Mouse (Mus musculus) stomach, postnatal 0 days (tissue): ENCODE results near the gene Ncoa4. TPM values are rescaled to one million over a fixed set of nuclear protein-coding genes. Genes with fewer than 3 reads are reported as not detected.
"Not testable (repeated sequence)": the region's sequence is repeated elsewhere in the genome, so short reads cannot be mapped to it uniquely, and the experiment has no call there.

Experiments
- ATAC-seq: fragments of 200-750 bp; cut with Nextera tagmentation; 2 replicates; pipeline ENCODE4 v1.8.0; 2017; ENCODE audit not compliant: low FRiP score, low TSS enrichment
- DNase-seq: peaks from one replicate; pipeline ENCODE4 v3.0.0-alpha.2; 2016; ENCODE audit warnings: low spot score
- H3K27ac ChIP-seq: fragments of 300-500 bp; sonication (generic); replicated peaks from 2 replicates; pipeline ENCODE4 v1.5.1; 2014; ENCODE audit warnings: mild to moderate bottlenecking, control low read depth
- H3K27me3 ChIP-seq: fragments of 300-500 bp; sonication (generic); 2 replicates; pipeline ENCODE4 v1.6.1; 2014; ENCODE audit warnings: low read length; ENCODE audit not compliant: control insufficient read depth, insufficient read depth
- H3K36me3 ChIP-seq: fragments of 300-500 bp; sonication (generic); 2 replicates; pipeline ENCODE4 v1.6.1; 2014; ENCODE audit warnings: low read length, mixed read lengths; ENCODE audit not compliant: control insufficient read depth, insufficient read depth
- H3K4me1 ChIP-seq: fragments of 300-500 bp; sonication (generic); replicated peaks from 2 replicates; pipeline ENCODE4 v1.6.1; 2014; ENCODE audit warnings: antibody characterized with exemption; ENCODE audit not compliant: control insufficient read depth, insufficient read depth
- H3K4me2 ChIP-seq: fragments of 300-500 bp; sonication (generic); replicated peaks from 2 replicates; pipeline ENCODE4 v1.6.1; 2014; ENCODE audit warnings: low read depth, mild to moderate bottlenecking, control low read depth, moderate library complexity
- H3K4me3 ChIP-seq: fragments of 300-500 bp; sonication (generic); 2 replicates; pipeline ENCODE4 v1.5.1; 2014; ENCODE audit warnings: low read depth, low read length, control low read depth
- H3K9ac ChIP-seq: fragments of 300-500 bp; sonication (generic); 2 replicates; pipeline ENCODE4 v1.6.1; 2014; ENCODE audit warnings: mild to moderate bottlenecking, low read length, control low read depth, mixed read lengths
- H3K9me3 ChIP-seq: fragments of 300-500 bp; sonication (generic); 2 replicates; pipeline ENCODE4 v1.6.1; 2016; ENCODE audit warnings: low read length; ENCODE audit not compliant: control insufficient read depth
- CTCF ChIP-seq: IDR thresholded peaks from 2 replicates; pipeline ENCODE4 v1.5.1; 2016; ENCODE audit warnings: antibody characterized with exemption, low read depth, mild to moderate bottlenecking, moderate library complexity
- EP300 ChIP-seq: optimal IDR thresholded peaks from 2 replicates; pipeline ENCODE3; 2016; ENCODE audit warnings: antibody characterized with exemption
- WGBS: fragments of 180-500 bp; shearing (Covaris S2); extraction: QIAGEN DNeasy Blood & Tissue Kit; methylation state at CpG from one replicate; pipeline ENCODE4 v1.1.7; 2014; 5-methylcytosine and 5-hydroxymethylcytosine counted together
- polyA plus RNA-seq: library from polyadenylated mRNA; unstranded; fragments of >200 nt; fragmentation: Nextera tagmentation; extraction: Ambion mirVana; gene quantifications from 2 replicates; pipeline ENCODE4 v1.2.1, GENCODE M21; 2015

Gene Ncoa4
- polyA plus RNA-seq, 1 experiment from 2014 or later, result 100 TPM

GRCm38 (mm10) chr14:32128409-32128808, 31.3 kb upstream of the Ncoa4 start:
- Histone ChIP-seq H3K9me3 (no peaks in the 10 kb centered on the region), H3K9ac (no peak overlapping the region), H3K36me3 (no peaks in the 10 kb centered on the region), H3K27me3 (no peaks in the 10 kb centered on the region; the same call in 1 of the 2 replicates), H3K27ac (no peak overlapping the region), H3K4me3 (no peak overlapping the region), H3K4me1 (no peaks in the 10 kb centered on the region), H3K4me2 (no peak overlapping the region)
- ATAC-seq (no peak), DNase-seq (no peak)
- TF ChIP-seq EP300 (no peak), CTCF (0 out of 2 replicates have a peak, but pooled peaks have one; percentile 21)
- 76% methylated on average over 5 of the region's 5 CpGs for WGBS

- no peak overlapping the region for H3K4me3 ChIP-seq
- H3K27me3 ChIP-seq, result no peaks in the 10 kb centered on the region
- H3K27ac ChIP-seq, result no peak overlapping the region
- no peaks in the 10 kb centered on the region for H3K36me3 ChIP-seq
- DNase-seq (no peak), ATAC-seq (no peak)
- no peak overlapping the region for H3K9ac ChIP-seq
- TF ChIP-seq EP300 (no peak), CTCF (no peak)
- no peaks in the 10 kb centered on the region for H3K9me3 ChIP-seq
- no peaks in the 10 kb centered on the region for H3K4me1 ChIP-seq
- no peak overlapping the region for H3K4me2 ChIP-seq
- 31% methylated on average over 4 of the region's 4 CpGs for WGBS
These were observed 27.8 kb upstream of the Ncoa4 start for GRCm38 (mm10) chr14:32131836-32132235.

GRCm38 (mm10) chr14:32134293-32134692, 25.4 kb upstream of the Ncoa4 start:
- DNase-seq (no peak), ATAC-seq (no peak)
- H3K9me3 ChIP-seq, result no peaks in the 10 kb centered on the region
- H3K4me1 ChIP-seq, result no peaks in the 10 kb centered on the region
- no peak overlapping the region for H3K4me3 ChIP-seq
- no peak overlapping the region for H3K27ac ChIP-seq
- H3K36me3 ChIP-seq, result no peaks in the 10 kb centered on the region
- WGBS, result 15% methylated on average over 2 of the region's 2 CpGs
- no peak for TF ChIP-seq CTCF
- no peak for TF ChIP-seq EP300
- no peak overlapping the region for H3K4me2 ChIP-seq
- no peak overlapping the region for H3K9ac ChIP-seq
- H3K27me3 ChIP-seq, result no peaks in the 10 kb centered on the region

- WGBS, result 59% methylated on average over 3 of the region's 3 CpGs
- ATAC-seq, H3K4me3 ChIP-seq, DNase-seq, H3K9me3 ChIP-seq, H3K9ac ChIP-seq, H3K36me3 ChIP-seq, H3K4me2 ChIP-seq, H3K4me1 ChIP-seq, H3K27ac ChIP-seq, H3K27me3 ChIP-seq: not testable (repeated sequence)
These were observed 23.2 kb upstream of the Ncoa4 start for GRCm38 (mm10) chr14:32136467-32136866.

GRCm38 (mm10) chr14:32140359-32140965, 19.2 kb upstream of the Ncoa4 start:
- H3K9ac ChIP-seq, result no peak overlapping the region
- no peak overlapping the region for H3K4me2 ChIP-seq
- ATAC-seq (no peak), DNase-seq (no peak)
- H3K9me3 ChIP-seq, result no peaks in the 10 kb centered on the region
- H3K36me3 ChIP-seq, result no peaks in the 10 kb centered on the region
- H3K4me1 ChIP-seq, result no peaks in the 10 kb centered on the region
- no peaks in the 10 kb centered on the region for H3K27me3 ChIP-seq
- H3K27ac ChIP-seq, result no peak overlapping the region
- WGBS, result 85% methylated on average over 5 of the region's 5 CpGs
- no peak overlapping the region for H3K4me3 ChIP-seq
- no peak for TF ChIP-seq CTCF
- TF ChIP-seq EP300, result no peak

GRCm38 (mm10) chr14:32141723-32142122, 17.9 kb upstream of the Ncoa4 start, which contains the start of gene Msmb:
Msmb (plus strand) TSS chr14:32142023.
- H3K9me3 ChIP-seq, result no peaks in the 10 kb centered on the region
- H3K36me3 ChIP-seq, result no peaks in the 10 kb centered on the region
- 84% methylated on average over 5 of the region's 5 CpGs for WGBS
- ATAC-seq, result no peak
- TF ChIP-seq EP300 (no peak), CTCF (no peak)
- no peak within 1 kb of the TSS for H3K4me3 ChIP-seq
- no peak within 1 kb of the TSS for H3K4me2 ChIP-seq
- H3K27me3 ChIP-seq, result no peaks in the 10 kb centered on the region
- no peaks in the 10 kb centered on the region for H3K4me1 ChIP-seq
- no peak within 1 kb of the TSS for H3K9ac ChIP-seq
- no peak within 1 kb of the TSS for H3K27ac ChIP-seq
- DNase-seq, result no peak
